Mouse (Mus musculus) ES-Bruce4 (cell line): ENCODE measurements around the gene Olfr32. TPM values are rescaled to one million over a fixed set of nuclear protein-coding genes. Genes with fewer than 3 reads are reported as not detected.
"Not testable (repeated sequence)": the region's sequence is repeated elsewhere in the genome, so short reads cannot be mapped to it uniquely, and the experiment has no call there.

Experiments used
- H3K27ac ChIP-seq: 2 replicates; pipeline ENCODE4 v1.5.1; 2012; ENCODE audit warnings: low read length, inconsistent platforms; ENCODE audit not compliant: insufficient read depth
- H3K27me3 ChIP-seq: 2 replicates; pipeline ENCODE4 v1.6.1; 2012; ENCODE audit warnings: mild to moderate bottlenecking, low read length, inconsistent platforms; ENCODE audit not compliant: control insufficient read depth, poor library complexity, insufficient read depth, severe bottlenecking
- H3K36me3 ChIP-seq: 2 replicates; pipeline ENCODE4 v1.6.1; 2012; ENCODE audit warnings: inconsistent platforms, mild to moderate bottlenecking, low read length, moderate library complexity; ENCODE audit not compliant: control insufficient read depth, poor library complexity, insufficient read depth, severe bottlenecking
- H3K4me1 ChIP-seq: one replicate; pipeline ENCODE4 v1.8.1; 2011; ENCODE audit warnings: low read length; ENCODE audit not compliant: control insufficient read depth, insufficient read depth
- H3K4me3 ChIP-seq: 2 replicates; pipeline ENCODE4 v1.5.1; 2011; ENCODE audit warnings: low read depth, mild to moderate bottlenecking, low read length
- H3K9ac ChIP-seq: 2 replicates; pipeline ENCODE4 v1.6.1; 2012; ENCODE audit warnings: low read depth, mild to moderate bottlenecking, inconsistent platforms; ENCODE audit not compliant: poor library complexity, severe bottlenecking
- H3K9me3 ChIP-seq: replicated peaks from 2 replicates; pipeline ENCODE4 v1.6.1; 2012; ENCODE audit warnings: mild to moderate bottlenecking, low read length, inconsistent platforms; ENCODE audit not compliant: control insufficient read depth, poor library complexity, insufficient read depth, severe bottlenecking
- CTCF ChIP-seq: IDR thresholded peaks from one replicate; pipeline ENCODE4 v1.8.1; 2011; ENCODE audit warnings: low read depth, low read length
- EP300 ChIP-seq: IDR thresholded peaks from 2 replicates; pipeline ENCODE4 v1.6.1; 2011; ENCODE audit warnings: low read depth, low read length; ENCODE audit not compliant: insufficient read depth
- POLR2A ChIP-seq: IDR thresholded peaks from one replicate; pipeline ENCODE4 v1.8.1; 2011; ENCODE audit warnings: low read length; ENCODE audit not compliant: insufficient read depth
- polyA plus RNA-seq: library from polyadenylated mRNA; stranded (reverse); fragments of >200 nt; gene quantifications from 2 replicates; pipeline ENCODE4 v1.2.4, GENCODE M21; 2011; ENCODE audit warnings: low read depth; ENCODE audit not compliant: missing spikeins, insufficient read depth, insufficient read length

Gene Olfr32
- not detected in 2 replicates for polyA plus RNA-seq

DNA sequence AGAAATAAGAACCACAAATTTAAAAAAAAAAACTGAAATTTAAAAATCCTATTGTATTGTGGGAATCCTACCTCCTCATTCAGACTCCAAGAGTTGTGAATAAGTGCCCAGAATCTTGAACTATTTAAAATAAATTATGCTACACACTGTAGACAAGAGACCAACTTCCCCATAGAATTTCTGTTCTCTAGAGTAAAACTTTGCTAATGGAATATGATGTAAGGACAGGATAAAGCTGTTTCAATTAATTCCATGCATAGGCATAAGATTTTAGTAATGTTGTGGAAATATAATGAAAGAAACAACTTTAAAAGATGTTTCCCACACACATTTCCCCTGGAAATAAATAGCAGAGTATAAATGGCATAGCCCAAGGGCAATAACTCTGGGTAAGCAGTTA lies at the start of gene Olfr32:
Olfr32 (minus strand) TSS at position 101 of the 400 bp plus-strand sequence.
- H3K27me3 ChIP-seq: no peaks in the 10 kb centered on the region
- TF ChIP-seq POLR2A (no peak), EP300 (no peak)

DNA sequence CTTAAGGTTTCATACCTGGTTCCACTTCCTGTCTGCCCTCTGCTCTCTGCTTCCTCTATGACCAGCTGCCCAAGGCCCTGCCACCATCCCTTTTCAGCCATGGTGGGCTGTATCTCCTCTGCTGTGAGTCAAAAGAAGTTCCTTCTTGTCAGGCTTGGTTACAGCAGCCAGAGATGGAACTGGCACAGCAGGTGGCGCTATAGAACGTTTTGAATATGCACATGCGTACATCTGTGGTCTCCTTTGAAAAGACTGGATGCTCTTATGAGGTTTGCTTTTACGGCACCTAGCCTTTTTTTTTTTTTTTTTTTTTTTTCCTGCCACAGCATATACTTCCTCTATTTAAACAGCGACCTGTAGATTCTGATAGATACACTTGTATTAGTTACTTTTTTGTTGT lies 45.0 kb upstream of the Olfr32 start:
- not testable (repeated sequence) for H3K4me3 ChIP-seq, H3K36me3 ChIP-seq, H3K9ac ChIP-seq, H3K9me3 ChIP-seq, H3K4me1 ChIP-seq, H3K27me3 ChIP-seq, H3K27ac ChIP-seq

More for the DNA sequence above, at the start of gene Olfr32:
- Histone ChIP-seq H3K4me1 (no peaks in the 10 kb centered on the region), H3K36me3 (no peaks in the 10 kb centered on the region), H3K9ac (no peak within 1 kb of the TSS), H3K4me3 (no peak within 1 kb of the TSS), H3K27ac (no peak within 1 kb of the TSS), H3K9me3 (no peaks in the 10 kb centered on the region)

- H3K4me3 ChIP-seq, H3K9ac ChIP-seq, H3K27ac ChIP-seq, H3K4me1 ChIP-seq, H3K36me3 ChIP-seq, H3K9me3 ChIP-seq, H3K27me3 ChIP-seq: not testable (repeated sequence)
Observed at GRCm38 (mm10) chr2:90186082-90186481, 44.0 kb upstream of the Olfr32 start.

GRCm38 (mm10) chr2:90153916-90154315 lies 11.8 kb upstream of the Olfr32 start:
- no peak overlapping the region for H3K9ac ChIP-seq
- H3K36me3 ChIP-seq: no peaks in the 10 kb centered on the region
- H3K27ac ChIP-seq: no peak overlapping the region
- H3K4me1 ChIP-seq: no peaks in the 10 kb centered on the region
- TF ChIP-seq POLR2A (no peak), CTCF (no peak), EP300 (no peak)
- H3K4me3 ChIP-seq: no peak overlapping the region
- H3K9me3 ChIP-seq: no peaks in the 10 kb centered on the region
- H3K27me3 ChIP-seq: no peaks in the 10 kb centered on the region

GRCm38 (mm10) chr2:90152991-90153390 lies 10.9 kb upstream of the Olfr32 start, which contains the start of gene Olfr1270:
Gene Olfr1270, minus strand, starts transcription at chr2:90153091.
- no peaks in the 10 kb centered on the region for H3K9me3 ChIP-seq

DNA sequence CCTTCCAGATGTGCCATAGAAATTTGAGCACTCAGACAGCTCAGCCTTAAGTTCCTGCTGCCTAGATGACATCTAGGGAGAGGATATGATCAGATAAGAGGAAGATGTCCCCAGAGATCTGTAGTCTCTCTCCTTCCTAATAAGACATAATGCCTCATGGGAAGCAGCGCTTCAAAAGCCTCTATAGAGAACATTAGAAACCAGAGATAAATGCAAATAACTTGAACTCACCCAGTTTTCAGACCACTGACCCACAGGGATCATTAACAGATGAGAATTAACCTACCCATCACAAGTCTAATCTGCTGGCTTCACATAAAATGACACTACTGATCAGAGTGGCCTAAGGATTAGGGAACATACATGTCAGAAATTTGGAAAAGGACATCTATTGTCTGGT lies 20.8 kb downstream of the Olfr32 start, which contains the start of gene Olfr1269:
Olfr1269 (minus strand) TSS at position 101 of the 400 bp plus-strand sequence.
- Histone ChIP-seq H3K4me3 (no peak within 1 kb of the TSS), H3K36me3 (no peaks in the 10 kb centered on the region), H3K27ac (no peak within 1 kb of the TSS), H3K27me3 (no peaks in the 10 kb centered on the region), H3K9me3 (no peaks in the 10 kb centered on the region), H3K9ac (no peak within 1 kb of the TSS), H3K4me1 (no peaks in the 10 kb centered on the region)
- TF ChIP-seq CTCF: no peak

More at GRCm38 (mm10) chr2:90152991-90153390, 10.9 kb upstream of the Olfr32 start, which contains the start of gene Olfr1270:
- no peak within 1 kb of the TSS for H3K27ac ChIP-seq
- no peak within 1 kb of the TSS for H3K4me3 ChIP-seq
- H3K4me1 ChIP-seq: no peaks in the 10 kb centered on the region
- TF ChIP-seq CTCF: no peak
- TF ChIP-seq EP300: no peak
- TF ChIP-seq POLR2A: no peak
- no peak within 1 kb of the TSS for H3K9ac ChIP-seq
- no peaks in the 10 kb centered on the region for H3K36me3 ChIP-seq
- no peaks in the 10 kb centered on the region for H3K27me3 ChIP-seq

Other genes with a start within 250 kb of the Olfr32 start
- gene Olfr1258, start 215.0 kb downstream of the Olfr32 start, polyA plus RNA-seq: not detected in 2 replicates
- gene Olfr1259, start 193.6 kb downstream of the Olfr32 start, polyA plus RNA-seq: not detected in 2 replicates
- gene Olfr1260, start 168.0 kb downstream of the Olfr32 start, polyA plus RNA-seq: not detected in 2 replicates
- gene Olfr1261, start 151.1 kb downstream of the Olfr32 start, polyA plus RNA-seq: not detected in 2 replicates
- gene Olfr1262, start 142.2 kb downstream of the Olfr32 start, polyA plus RNA-seq: not detected in 2 replicates
- gene Olfr1263, start 130.2 kb downstream of the Olfr32 start, polyA plus RNA-seq: not detected in 2 replicates
- not detected in 2 replicates for gene Olfr1264, start 116.7 kb downstream of the Olfr32 start, polyA plus RNA-seq
- gene Olfr1265, start 107.0 kb downstream of the Olfr32 start, polyA plus RNA-seq: not detected in 2 replicates
- gene Olfr140, start 78.7 kb downstream of the Olfr32 start, polyA plus RNA-seq: not detected in 2 replicates
- gene Olfr1269, start 20.9 kb downstream of the Olfr32 start, polyA plus RNA-seq: not detected in 2 replicates
- not detected in 2 replicates for gene Olfr1270, start 10.8 kb upstream of the Olfr32 start, polyA plus RNA-seq
- not detected in 2 replicates for gene Olfr1506, start 82.2 kb upstream of the Olfr32 start, polyA plus RNA-seq
- gene Olfr142, start 115.3 kb upstream of the Olfr32 start, polyA plus RNA-seq: not detected in 2 replicates
- gene Olfr1271, start 128.7 kb upstream of the Olfr32 start, polyA plus RNA-seq: 0.11 TPM in 1 of 2 replicates, not detected in the other
- not detected in 2 replicates for gene Olfr1272, start 150.5 kb upstream of the Olfr32 start, polyA plus RNA-seq
- gene Gm13769, start 179.9 kb upstream of the Olfr32 start, polyA plus RNA-seq: 1.1 and 1.6 TPM in 2 replicates